Mouse (Mus musculus) heart, postnatal 0 days (tissue): ENCODE results near the gene Psmb9.

ENCODE experiments used
- CTCF ChIP-seq: IDR thresholded peaks from 2 replicates; pipeline ENCODE4 v1.5.1; 2016; ENCODE audit warnings: antibody characterized with exemption, control low read depth, low read depth
- EP300 ChIP-seq: IDR thresholded peaks from 2 replicates; pipeline ENCODE4 v1.6.1; 2016; ENCODE audit warnings: antibody characterized with exemption, low read depth

DNA sequence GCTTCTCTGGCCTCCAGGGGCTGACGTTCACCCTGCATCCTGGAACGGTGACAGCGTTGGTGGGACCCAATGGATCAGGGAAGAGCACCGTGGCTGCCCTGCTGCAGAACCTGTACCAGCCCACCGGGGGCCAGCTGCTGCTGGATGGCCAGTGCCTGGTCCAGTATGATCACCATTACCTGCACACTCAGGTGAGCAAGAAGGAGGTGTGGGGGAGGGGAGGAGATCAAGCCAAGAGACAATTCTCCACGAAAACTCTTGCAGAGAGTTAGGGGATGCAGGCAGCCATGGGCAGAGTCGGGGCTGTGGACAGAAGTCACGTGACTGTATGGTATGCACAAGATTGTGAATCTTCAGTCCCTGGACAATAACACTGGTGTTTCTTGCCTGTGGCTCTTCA lies 5.9 kb upstream of the Psmb9 start:
- TF ChIP-seq CTCF (no peak), EP300 (no peak)
